Mouse (Mus musculus): ENCODE results near the gene Cntnap5a. TPM values are rescaled to one million over a fixed set of nuclear protein-coding genes. Genes with fewer than 3 reads are reported as not detected.

Cntnap5a gene
- polyA plus RNA-seq, 1 experiment = not detected

DNA sequence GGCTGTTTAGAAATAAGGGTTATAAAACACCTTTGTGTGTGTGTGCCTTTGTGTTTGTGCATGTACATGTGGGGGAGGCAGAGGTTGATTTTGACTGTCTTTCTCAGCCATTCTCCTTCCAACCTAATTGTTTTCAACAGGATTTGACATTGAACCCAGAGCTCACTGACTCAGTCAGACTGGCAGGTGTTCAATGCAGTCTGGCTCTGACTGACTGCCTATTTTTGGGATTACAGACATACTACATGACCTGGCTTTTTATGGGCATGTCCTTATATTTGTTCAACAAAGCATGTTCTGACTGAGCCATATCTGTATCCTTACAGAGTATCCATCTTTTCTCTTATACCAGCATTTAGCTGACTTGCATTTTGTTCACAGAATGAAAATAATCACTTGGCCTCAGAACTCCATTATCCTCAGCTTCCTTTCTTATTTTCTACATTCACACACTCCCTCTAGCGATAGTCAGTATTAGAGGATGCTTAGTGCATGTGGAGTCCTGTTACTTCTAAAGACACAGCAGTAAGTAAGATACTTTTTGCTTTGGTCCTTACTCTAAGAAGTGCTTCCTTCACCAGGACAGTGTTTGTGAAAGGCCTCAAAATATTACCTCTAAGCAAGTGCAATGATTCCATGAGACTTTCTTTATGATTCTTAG lies 717.6 kb downstream of the Cntnap5a start:
- TF ChIP-seq POLR2A (IDR thresholded peaks at IDR 0.05; ENCODE audit: borderline replicate concordance, control insufficient read depth, low read depth, low read length) (no peak), CTCF (IDR thresholded peaks at IDR 0.05; ENCODE audit: control insufficient read depth, insufficient read depth, low read length) (no peak)
- WGBS = 66% methylated on average over 1 of the region's 1 CpGs
- Histone ChIP-seq H3K4me1 (ENCODE audit: control insufficient read depth, insufficient read depth, low read length) (no peaks in the 10 kb centered on the region), H3K4me3 (replicated peaks; ENCODE audit: control insufficient read depth, low read depth, low read length) (no peak overlapping the region), H3K27ac (ENCODE audit: control insufficient read depth, insufficient read depth, low read depth, low read length, poor library complexity) (no peak overlapping the region)

DNA sequence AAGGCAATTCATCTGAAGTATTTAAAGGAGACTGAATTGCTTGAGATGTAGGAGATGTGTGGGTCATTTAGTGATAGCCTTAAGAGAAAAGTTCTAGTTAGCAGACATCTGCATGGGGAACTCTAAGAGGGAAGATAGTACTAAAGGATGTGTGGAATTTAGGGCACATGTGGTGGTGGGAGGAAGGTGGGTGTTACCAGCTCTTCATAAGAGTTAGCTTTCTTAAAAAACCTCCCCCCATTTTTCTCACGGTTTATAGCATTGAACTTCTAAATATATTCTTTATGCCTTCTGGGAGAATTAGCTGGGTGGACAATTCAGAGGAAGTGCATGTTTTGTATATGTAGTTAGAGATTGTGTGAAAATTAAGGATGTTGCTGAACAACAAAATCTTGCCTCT lies 725.3 kb downstream of the Cntnap5a start:
- Histone ChIP-seq H3K27ac (ENCODE audit: control insufficient read depth, insufficient read depth, low read depth, low read length, poor library complexity) (no peak overlapping the region), H3K4me1 (ENCODE audit: control insufficient read depth, insufficient read depth, low read length) (no peaks in the 10 kb centered on the region), H3K4me3 (replicated peaks; ENCODE audit: control insufficient read depth, low read depth, low read length) (no peak overlapping the region)
- no peak for TF ChIP-seq POLR2A (IDR thresholded peaks at IDR 0.05; ENCODE audit: borderline replicate concordance, control insufficient read depth, low read depth, low read length)
- TF ChIP-seq CTCF (IDR thresholded peaks at IDR 0.05; ENCODE audit: control insufficient read depth, insufficient read depth, low read length) = no peak
- 84% methylated on average over 1 of the region's 1 CpGs for WGBS

DNA sequence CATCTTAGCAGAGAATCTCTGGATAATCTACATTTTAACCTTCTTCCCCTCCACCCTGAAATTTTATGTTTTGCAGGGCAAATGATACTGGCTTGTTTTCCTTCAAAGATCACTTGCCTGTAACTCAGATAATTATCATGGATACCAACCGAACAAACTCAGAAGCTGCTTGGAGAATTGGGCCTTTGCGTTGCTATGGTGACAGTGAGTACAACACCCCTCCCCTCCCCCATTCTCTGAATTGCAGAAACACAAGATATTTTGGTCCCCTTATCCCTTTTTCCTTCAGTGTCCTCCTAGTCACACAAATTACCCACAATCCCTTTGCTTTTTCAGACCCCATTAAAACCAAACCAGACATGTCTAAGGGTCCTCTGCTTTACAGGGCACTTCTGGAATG lies 743.8 kb downstream of the Cntnap5a start:
- H3K4me1 ChIP-seq (ENCODE audit: control insufficient read depth, insufficient read depth, low read length) = no peaks in the 10 kb centered on the region
- H3K27ac ChIP-seq (ENCODE audit: control insufficient read depth, insufficient read depth, low read depth, low read length, poor library complexity) = no peak overlapping the region
- 81% methylated on average over 2 of the region's 2 CpGs for WGBS
- no peak overlapping the region for H3K4me3 ChIP-seq (replicated peaks; ENCODE audit: control insufficient read depth, low read depth, low read length)
- TF ChIP-seq CTCF (IDR thresholded peaks at IDR 0.05; ENCODE audit: control insufficient read depth, insufficient read depth, low read length) = no peak
- TF ChIP-seq POLR2A (IDR thresholded peaks at IDR 0.05; ENCODE audit: borderline replicate concordance, control insufficient read depth, low read depth, low read length) = no peak

- 65% methylated on average over 4 of the region's 4 CpGs for WGBS
- TF ChIP-seq POLR2A (IDR thresholded peaks at IDR 0.05; ENCODE audit: borderline replicate concordance, control insufficient read depth, low read depth, low read length) = no peak
- TF ChIP-seq CTCF (IDR thresholded peaks at IDR 0.05; ENCODE audit: control insufficient read depth, insufficient read depth, low read length) = no peak
- H3K4me3 ChIP-seq (replicated peaks; ENCODE audit: control insufficient read depth, low read depth, low read length) = no peak overlapping the region
- no peak overlapping the region for H3K27ac ChIP-seq (ENCODE audit: control insufficient read depth, insufficient read depth, low read depth, low read length, poor library complexity)
- H3K4me1 ChIP-seq (ENCODE audit: control insufficient read depth, insufficient read depth, low read length) = no peaks in the 10 kb centered on the region
Observed at GRCm38 (mm10) chr1:116455115-116455717, 770.7 kb downstream of the Cntnap5a start.

GRCm38 (mm10) chr1:116477703-116478102 lies 793.1 kb downstream of the Cntnap5a start:
- Histone ChIP-seq H3K4me3 (replicated peaks; ENCODE audit: control insufficient read depth, low read depth, low read length) (no peak overlapping the region), H3K27ac (ENCODE audit: control insufficient read depth, insufficient read depth, low read depth, low read length, poor library complexity) (no peak overlapping the region), H3K4me1 (ENCODE audit: control insufficient read depth, insufficient read depth, low read length) (no peaks in the 10 kb centered on the region)
- no peak for TF ChIP-seq POLR2A (IDR thresholded peaks at IDR 0.05; ENCODE audit: borderline replicate concordance, control insufficient read depth, low read depth, low read length)
- TF ChIP-seq CTCF (IDR thresholded peaks at IDR 0.05; ENCODE audit: control insufficient read depth, insufficient read depth, low read length) = no peak
- WGBS = 33% methylated on average over 2 of the region's 2 CpGs

DNA sequence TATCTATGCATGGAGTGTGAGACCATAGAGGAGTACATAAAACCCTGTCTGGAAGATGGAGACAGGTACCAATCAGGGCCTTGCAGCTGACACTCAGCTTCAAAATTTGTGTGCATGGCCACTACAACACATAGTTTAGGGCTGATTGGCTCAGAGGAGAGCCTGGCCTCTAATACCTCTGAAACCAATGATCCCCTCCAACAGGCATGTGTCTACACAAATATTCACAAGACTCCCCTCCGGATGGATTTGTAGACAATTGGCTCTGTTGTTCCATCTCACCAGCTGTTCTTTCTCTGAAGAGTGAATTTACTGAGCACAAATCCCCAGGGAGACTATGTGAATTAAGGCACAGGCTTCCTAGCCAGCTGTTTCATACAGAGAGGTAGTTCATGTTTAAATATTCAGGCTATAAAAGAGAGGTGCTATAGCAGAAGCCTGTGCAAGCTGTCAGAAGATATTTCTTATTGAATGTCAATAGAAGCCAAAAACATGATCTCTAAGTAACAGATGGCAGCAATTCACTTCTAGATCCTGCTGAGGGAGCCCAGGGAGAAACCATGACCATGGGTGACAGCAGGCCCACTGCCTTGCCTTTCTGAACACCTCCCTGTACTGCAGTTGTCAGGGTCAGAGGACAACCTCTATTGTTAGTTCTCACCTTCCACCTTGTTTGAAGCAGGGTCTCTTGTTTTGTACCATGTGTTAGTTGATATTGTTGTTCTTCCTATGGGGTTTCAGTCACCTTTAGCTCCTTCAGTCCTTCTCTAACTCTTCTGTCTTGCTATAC lies 804.4 kb downstream of the Cntnap5a start:
- H3K4me3 ChIP-seq (replicated peaks; ENCODE audit: control insufficient read depth, low read depth, low read length) = no peak overlapping the region
- no peak overlapping the region for H3K27ac ChIP-seq (ENCODE audit: control insufficient read depth, insufficient read depth, low read depth, low read length, poor library complexity)
- TF ChIP-seq CTCF (IDR thresholded peaks at IDR 0.05; ENCODE audit: control insufficient read depth, insufficient read depth, low read length) (no peak), POLR2A (IDR thresholded peaks at IDR 0.05; ENCODE audit: borderline replicate concordance, control insufficient read depth, low read depth, low read length) (no peak)
- WGBS = 81% methylated on average over 1 of the region's 1 CpGs
- no peaks in the 10 kb centered on the region for H3K4me1 ChIP-seq (ENCODE audit: control insufficient read depth, insufficient read depth, low read length)

- no peak overlapping the region for H3K4me3 ChIP-seq (replicated peaks; ENCODE audit: control insufficient read depth, low read depth, low read length)
Observed at GRCm38 (mm10) chr1:116577969-116578666, 893.6 kb downstream of the Cntnap5a start.

GRCm38 (mm10) chr1:116616272-116616671 lies 931.7 kb downstream of the Cntnap5a start:
- Histone ChIP-seq H3K4me3 (replicated peaks; ENCODE audit: control insufficient read depth, low read depth, low read length) (no peak overlapping the region), H3K27ac (ENCODE audit: control insufficient read depth, insufficient read depth, low read depth, low read length, poor library complexity) (no peak overlapping the region), H3K4me1 (ENCODE audit: control insufficient read depth, insufficient read depth, low read length) (no peaks in the 10 kb centered on the region)
- no peak for TF ChIP-seq POLR2A (IDR thresholded peaks at IDR 0.05; ENCODE audit: borderline replicate concordance, control insufficient read depth, low read depth, low read length)
- TF ChIP-seq CTCF (IDR thresholded peaks at IDR 0.05; ENCODE audit: control insufficient read depth, insufficient read depth, low read length) = no peak

More at GRCm38 (mm10) chr1:116577969-116578666, 893.6 kb downstream of the Cntnap5a start:
- H3K4me1 ChIP-seq (ENCODE audit: control insufficient read depth, insufficient read depth, low read length) = no peaks in the 10 kb centered on the region
- no peak for TF ChIP-seq POLR2A (IDR thresholded peaks at IDR 0.05; ENCODE audit: borderline replicate concordance, control insufficient read depth, low read depth, low read length)
- no peak for TF ChIP-seq CTCF (IDR thresholded peaks at IDR 0.05; ENCODE audit: control insufficient read depth, insufficient read depth, low read length)
- no peak overlapping the region for H3K27ac ChIP-seq (ENCODE audit: control insufficient read depth, insufficient read depth, low read depth, low read length, poor library complexity)
- 72% methylated on average over 4 of the region's 4 CpGs for WGBS

All from bone marrow, adult 2 months (tissue).